Mouse (Mus musculus): ENCODE measurements around the gene Vmn2r45. TPM values are rescaled to one million over a fixed set of nuclear protein-coding genes. Genes with fewer than 3 reads are reported as not detected.

The Vmn2r45 gene
- polyA plus RNA-seq (2014; fragmentation: Illumina TruSeq; extraction: RNeasy Lipid Tissue Mini Kit (QIAGEN cat#74804); ENCODE audit: low read depth, low replicate concordance) = not detected

GRCm38 (mm10) chr7:8488975-8489374, at the start of gene Vmn2r45:
Vmn2r45 (minus strand) TSS chr7:8489075.

Other genes with a start within 250 kb of the Vmn2r45 start
- gene Vmn2r43, start 228.5 kb downstream of the Vmn2r45 start, polyA plus RNA-seq (2014; fragmentation: Illumina TruSeq; extraction: RNeasy Lipid Tissue Mini Kit (QIAGEN cat#74804); ENCODE audit: low read depth, low replicate concordance) = not detected
- not detected for gene Vmn2r44, start 105.7 kb downstream of the Vmn2r45 start, polyA plus RNA-seq (2014; fragmentation: Illumina TruSeq; extraction: RNeasy Lipid Tissue Mini Kit (QIAGEN cat#74804); ENCODE audit: low read depth, low replicate concordance)